Mouse (Mus musculus) ES-E14 (cell line): ENCODE data around the gene Eif2b3. TPM values are rescaled to one million over a fixed set of nuclear protein-coding genes. Genes with fewer than 3 reads are reported as not detected.

Experiments used
- DNase-seq: peaks from one replicate; pipeline ENCODE4 v3.0.0-alpha.2; 2013; ENCODE audit warnings: low read depth, low spot score
- H3K27ac ChIP-seq: 2 replicates; pipeline ENCODE4 v1.5.1; 2012; ENCODE audit warnings: low read depth, mild to moderate bottlenecking, low read length, moderate library complexity, mixed read lengths; ENCODE audit not compliant: poor library complexity, insufficient read depth, severe bottlenecking
- H3K36me3 ChIP-seq: 2 replicates; pipeline ENCODE4 v1.6.1; 2012; ENCODE audit warnings: mild to moderate bottlenecking, low read length, moderate library complexity, mixed read lengths; ENCODE audit not compliant: control insufficient read depth, poor library complexity, insufficient read depth, severe bottlenecking
- H3K4me1 ChIP-seq, 2 experiments: fragments of 150-350 bp in 1 of 2; sonication (generic) in 1 of 2; 2 replicates each; pipeline ENCODE4 v1.6.1; 2012; ENCODE audit warnings: low read length in 2 of 2, mild to moderate bottlenecking in 1 of 2, mixed read lengths in 1 of 2; ENCODE audit not compliant: control insufficient read depth in 2 of 2, insufficient read depth in 2 of 2, poor library complexity in 1 of 2
- H3K4me3 ChIP-seq, 2 experiments: fragments of 150-350 bp in 1 of 2; sonication (generic) in 1 of 2; 2 replicates each; pipeline ENCODE4 v1.5.1; 2012; ENCODE audit warnings: low read length in 2 of 2, low read depth in 1 of 2, mild to moderate bottlenecking in 1 of 2, mixed read lengths in 1 of 2; ENCODE audit not compliant: insufficient read depth in 1 of 2, poor library complexity in 1 of 2, severe bottlenecking in 1 of 2
- H3K9ac ChIP-seq: 2 replicates; pipeline ENCODE4 v1.6.1; 2012; ENCODE audit warnings: low read depth, mild to moderate bottlenecking, low read length, mixed read lengths; ENCODE audit not compliant: poor library complexity, insufficient read depth, severe bottlenecking
- H3K9me3 ChIP-seq: fragments of 150-350 bp; sonication (generic); 2 replicates; pipeline ENCODE4 v1.6.1; 2012; ENCODE audit warnings: low read depth, mild to moderate bottlenecking, low read length; ENCODE audit not compliant: control insufficient read depth, insufficient read depth
- CHD2 ChIP-seq: IDR thresholded peaks from 2 replicates; pipeline ENCODE4 v1.6.1; 2014; ENCODE audit warnings: mild to moderate bottlenecking, low read depth, low read length, inconsistent platforms
- HCFC1 ChIP-seq: IDR thresholded peaks from 2 replicates; pipeline ENCODE4 v1.6.1; 2012; ENCODE audit warnings: low read length, inconsistent platforms, borderline replicate concordance; ENCODE audit not compliant: insufficient read depth
- MAFK ChIP-seq: IDR thresholded peaks from 2 replicates; pipeline ENCODE4 v1.6.1; 2014; ENCODE audit warnings: mild to moderate bottlenecking, low read depth, low read length, inconsistent platforms; ENCODE audit not compliant: insufficient read depth
- ZC3H11A ChIP-seq: IDR thresholded peaks from 2 replicates; pipeline ENCODE4 v1.6.1; 2012; ENCODE audit warnings: low read depth, mild to moderate bottlenecking, inconsistent platforms, low read length, borderline replicate concordance
- ZNF384 ChIP-seq: IDR thresholded peaks from 2 replicates; pipeline ENCODE4 v1.6.1; 2012; ENCODE audit warnings: low read depth, low read length, inconsistent platforms
- in situ Hi-C, 2 experiments: fragments of 600-800 bp; cut with MboI; formaldehyde crosslinking; loops; one replicate each; pipeline ENCODE4 v1.15.1; 2025; ENCODE audit warnings: low sequenced_read_pairs in 2 of 2, inconsistent platforms in 1 of 2; ENCODE audit not compliant: unreplicated experiment in 2 of 2
- total RNA-seq: library from RNA; depleted of rRNA; stranded (reverse); fragments of 300-350 nt; gene quantifications from 2 replicates; pipeline ENCODE4 v1.2.3, GENCODE M21; 2012

Eif2b3 gene
- total RNA-seq, 1 experiment: 55.1 TPM

DNA sequence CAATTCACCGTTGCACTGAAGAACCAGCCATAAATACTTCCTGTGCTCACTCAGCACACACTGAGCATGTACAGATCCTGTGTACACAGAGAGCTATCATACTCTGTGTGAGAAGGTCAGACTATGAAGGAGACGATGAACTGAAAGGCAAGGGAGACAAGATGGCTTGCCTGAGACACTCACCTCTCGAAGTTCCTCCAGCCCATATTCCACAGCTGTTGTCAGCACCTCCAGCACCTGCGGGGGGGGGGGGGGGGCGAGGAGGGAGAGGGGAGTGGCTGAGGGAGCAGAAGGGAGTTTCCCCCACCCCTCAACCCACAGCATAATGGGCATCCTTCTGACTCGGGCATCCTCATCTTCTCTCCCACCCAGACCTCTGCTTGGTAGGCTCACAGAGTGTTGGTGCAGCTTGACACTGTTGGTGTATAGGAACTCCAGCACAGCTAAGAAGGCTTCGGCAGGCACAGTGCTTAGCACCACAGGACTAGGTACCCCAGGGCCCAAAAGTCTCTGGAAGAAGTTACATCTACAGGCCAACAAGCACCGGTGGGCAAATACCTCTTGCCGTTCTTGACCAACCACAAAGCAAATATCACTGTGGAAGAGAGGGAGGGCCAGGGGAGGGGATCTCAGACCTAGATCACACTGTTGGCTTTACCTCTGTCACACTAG lies 104.5 kb downstream of the Eif2b3 start:
- H3K9ac ChIP-seq: peak overlapping the region; percentile 13; the same call in 1 of the 2 replicates
- H3K36me3 ChIP-seq: peaks cover 12% of the 10 kb centered on the region
- in situ Hi-C loops: no loop called here
- no peak overlapping the region for H3K4me3 ChIP-seq
- H3K4me1 ChIP-seq: peaks cover 7 to 34% of the 10 kb centered on the region in 2 experiments; a peak in 3 of 4 replicates
- H3K27ac ChIP-seq: no peak overlapping the region; the same call in 1 of the 2 replicates
- TF ChIP-seq CHD2 (no peak), ZNF384 (no peak), HCFC1 (no peak), MAFK (no peak), ZC3H11A (no peak)
- no peaks in the 10 kb centered on the region for H3K9me3 ChIP-seq
- DNase-seq: no peak

DNA sequence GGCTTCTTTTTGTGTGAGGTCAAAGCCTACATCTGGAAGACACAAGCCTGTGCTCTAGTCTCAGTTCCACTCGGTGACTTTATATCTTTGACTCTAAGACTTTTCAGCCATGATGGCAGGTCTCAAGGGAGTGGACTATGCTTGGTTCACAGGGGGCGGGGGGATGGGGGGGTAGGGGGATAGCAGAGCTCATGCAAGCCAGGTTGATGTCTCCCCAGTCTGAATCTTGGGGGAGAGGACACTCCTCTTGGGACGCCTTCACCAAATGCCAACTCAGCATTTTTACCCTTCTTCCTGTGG lies 105.0 kb downstream of the Eif2b3 start:
- Histone ChIP-seq H3K27ac (peak overlapping the region; percentile 98; the same call in 1 of the 2 replicates), H3K9me3 (no peaks in the 10 kb centered on the region), H3K36me3 (peaks cover 17% of the 10 kb centered on the region), H3K9ac (peak overlapping the region; percentile 75; the same call in 1 of the 2 replicates), H3K4me1 (peaks cover 7 to 37% of the 10 kb centered on the region in 2 experiments; a peak in 3 of 4 replicates), H3K4me3 (peak overlapping the region in 1 of 2 experiments; percentile 30; a peak in 3 of 4 replicates)
- TF ChIP-seq MAFK (peak; percentile 96), CHD2 (no peak)
- in situ Hi-C loops: no loop called here
- no peak for DNase-seq

DNA sequence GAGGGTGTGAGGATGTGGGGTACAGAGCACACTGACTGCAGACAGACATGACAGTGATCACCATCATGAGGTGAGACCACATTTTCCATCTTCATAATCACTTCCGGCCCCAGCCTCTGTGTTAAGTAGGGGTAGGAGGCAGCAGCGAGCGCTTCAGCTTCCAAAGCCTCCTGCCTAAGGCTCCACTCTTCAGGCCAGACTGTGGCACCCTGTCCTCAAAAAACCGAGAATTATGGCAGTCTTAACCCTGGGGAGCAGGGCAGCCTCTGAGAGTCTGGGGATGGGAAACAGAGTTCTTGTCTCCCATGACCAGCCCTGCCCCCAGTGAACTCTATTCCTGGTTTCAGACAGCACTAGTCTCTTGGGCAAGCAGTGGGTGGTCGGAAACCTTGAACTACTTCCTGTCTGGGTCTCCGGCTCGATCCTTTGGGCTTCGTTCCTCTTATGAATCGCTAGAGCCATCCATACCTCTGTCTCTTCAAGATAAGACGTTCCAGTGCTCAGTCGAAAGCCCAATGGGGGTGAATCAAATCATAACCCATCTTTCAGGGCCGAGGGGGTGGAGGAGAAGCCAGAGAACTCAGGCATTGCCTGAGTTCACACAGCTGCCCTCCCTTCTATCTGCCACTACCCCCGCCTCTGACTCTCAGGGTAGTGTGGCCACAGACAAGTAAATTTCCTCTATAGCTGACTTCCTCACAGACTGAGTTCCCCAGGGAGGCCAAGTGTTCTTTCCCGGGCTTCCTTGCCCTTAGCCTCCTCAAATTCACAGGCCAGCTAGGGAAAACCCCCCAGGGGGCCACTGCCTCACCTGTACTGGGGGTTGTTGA lies 105.5 kb downstream of the Eif2b3 start:
- Histone ChIP-seq H3K4me3 (peak overlapping the region; percentile 30 to 51), H3K27ac (peak overlapping the region; percentile 98), H3K9me3 (no peaks in the 10 kb centered on the region), H3K36me3 (peaks cover 19% of the 10 kb centered on the region), H3K9ac (peak overlapping the region; percentile 75), H3K4me1 (peaks cover 7 to 39% of the 10 kb centered on the region in 2 experiments; a peak in 3 of 4 replicates)
- in situ Hi-C loops: loop anchor here in 1 of 2 experiments (25.0 kb wide), 1 partner anchor 312 kb away; the partner anchor contains the start of genes Hpdl, Mutyh and Toe1
- DNase-seq: no peak
- TF ChIP-seq MAFK (no peak), ZC3H11A (no peak), HCFC1 (no peak), CHD2 (no peak), ZNF384 (no peak)

DNA sequence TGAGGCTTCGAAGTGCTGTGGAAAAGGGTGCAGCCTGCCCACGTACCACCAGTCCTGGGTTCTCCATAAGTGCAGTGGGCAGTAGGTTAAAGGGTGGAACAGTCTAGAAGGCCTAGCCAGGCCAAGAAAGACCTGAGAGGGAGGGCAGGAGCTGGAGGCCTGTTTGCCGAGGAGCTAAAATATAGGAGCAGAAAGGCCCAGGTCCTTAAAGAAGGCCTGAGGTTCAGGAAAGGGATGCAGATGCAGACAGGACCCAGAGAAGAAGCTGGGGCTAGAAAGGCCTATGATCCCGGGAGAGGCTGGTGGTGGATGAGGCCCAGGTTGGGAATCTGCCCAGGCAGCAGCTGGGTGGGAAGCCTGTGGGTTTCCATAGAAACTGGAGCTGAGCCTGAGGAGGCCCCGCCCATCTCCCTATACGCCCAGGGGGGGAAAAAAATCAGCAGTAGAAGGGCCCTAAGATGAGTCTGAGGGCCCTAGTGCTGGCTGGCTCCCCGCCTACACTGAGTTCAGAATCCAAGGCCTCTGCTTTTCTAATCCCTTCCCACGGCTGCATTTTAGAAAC lies 106.2 kb downstream of the Eif2b3 start, which contains the start of gene Btbd19:
Gene Btbd19, minus strand, starts transcription at position 378 of the 562 bp plus-strand sequence.
- Histone ChIP-seq H3K4me1 (peaks cover 7 to 46% of the 10 kb centered on the region in 2 experiments; a peak in 3 of 4 replicates), H3K36me3 (peaks cover 25% of the 10 kb centered on the region), H3K9ac (peak within 1 kb of the TSS; percentile 75), H3K4me3 (peak within 1 kb of the TSS; percentile 30 to 51), H3K9me3 (no peaks in the 10 kb centered on the region), H3K27ac (peak within 1 kb of the TSS; percentile 98)
- DNase-seq: peak; percentile 72
- no peak for TF ChIP-seq MAFK
- TF ChIP-seq ZNF384: no peak
- no peak for TF ChIP-seq HCFC1
- TF ChIP-seq CHD2: no peak
- in situ Hi-C loops: loop anchor here in 1 of 2 experiments (25.0 kb wide), 1 partner anchor 313 kb away; the partner anchor contains the start of genes Hpdl, Mutyh and Toe1
